Mouse (Mus musculus) kidney, adult 2 months (tissue): ENCODE measurements around the gene Smpd4.

Source experiments
- CTCF ChIP-seq: fragments of 200-500 bp; conservative IDR thresholded peaks from 2 replicates; pipeline ENCODE4 v1.5.1; 2011; ENCODE audit warnings: low read depth, mild to moderate bottlenecking, control low read depth, low read length, moderate library complexity, mixed read lengths; ENCODE audit not compliant: insufficient read depth, insufficient read length
- POLR2A ChIP-seq: fragments of 200-500 bp; IDR thresholded peaks from one replicate; pipeline ENCODE4 v1.6.1; 2011; ENCODE audit warnings: low read depth, low read length, control low read depth

GRCm38 (mm10) chr16:17653601-17654000 is 34.4 kb downstream of the Smpd4 start:
- no peak for TF ChIP-seq CTCF
- TF ChIP-seq POLR2A: no peak
